Mouse (Mus musculus) heart, adult 2 months (tissue): ENCODE results near the gene Nptx1.

ENCODE experiments used
- CTCF ChIP-seq: fragments of 200-600 bp; IDR thresholded peaks from 2 replicates; pipeline ENCODE4 v1.8.1; 2022; ENCODE audit warnings: antibody characterized with exemption, mild to moderate bottlenecking, moderate library complexity
- EP300 ChIP-seq: fragments of 200-500 bp; IDR thresholded peaks from 2 replicates; pipeline ENCODE4 v1.6.1; 2011; ENCODE audit warnings: low read depth, low read length, control low read depth; ENCODE audit not compliant: insufficient read depth
- POLR2A ChIP-seq: fragments of 200-500 bp; IDR thresholded peaks from 2 replicates; pipeline ENCODE4 v1.6.1; 2011; ENCODE audit warnings: mild to moderate bottlenecking, low read depth, low read length, control low read depth; ENCODE audit not compliant: insufficient read depth

DNA sequence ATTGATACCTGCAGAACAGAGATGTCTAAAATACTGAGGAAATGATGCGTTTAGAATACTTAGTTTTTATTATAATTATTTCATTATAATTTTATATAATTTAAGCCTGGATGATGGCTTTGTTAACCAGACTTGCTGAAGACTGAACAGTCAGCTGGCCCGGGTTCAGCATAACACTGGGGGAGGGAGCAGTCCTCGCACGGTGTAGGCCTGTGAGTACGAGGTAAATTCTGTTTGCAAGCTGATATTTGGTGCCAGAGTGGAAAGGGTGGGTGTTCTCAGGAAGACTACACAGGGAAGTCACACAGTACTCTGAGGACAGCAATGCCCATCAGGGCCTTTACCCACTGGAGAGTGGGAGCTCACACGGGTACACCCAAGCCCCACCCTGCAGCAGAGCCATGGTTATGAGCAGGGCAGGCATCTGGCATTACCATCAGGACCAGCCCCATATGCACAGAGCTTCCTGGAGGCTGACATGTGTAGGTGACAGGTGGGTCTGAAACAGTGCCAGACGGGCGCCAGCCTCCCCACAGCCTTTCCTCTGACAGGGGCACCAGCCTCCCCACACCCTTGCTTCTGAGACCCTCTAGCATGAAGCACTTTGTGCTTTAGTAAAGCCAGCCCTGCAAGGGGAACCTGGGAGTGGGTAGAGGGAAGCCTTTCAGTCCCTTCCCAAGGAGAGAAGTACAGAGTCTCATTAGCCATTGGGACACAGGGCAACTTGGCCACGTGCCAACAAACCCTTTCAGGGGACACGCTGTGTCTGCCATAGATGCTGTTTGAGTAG is 3.2 kb upstream of the Nptx1 start:
- no peak for TF ChIP-seq CTCF
- no peak for TF ChIP-seq POLR2A
- no peak for TF ChIP-seq EP300
